Mouse (Mus musculus) cortical plate, adult 2 months (tissue): ENCODE data around the gene Arhgef7.

ENCODE experiments used
- CTCF ChIP-seq: fragments of 200-500 bp; IDR thresholded peaks from 2 replicates; pipeline ENCODE4 v1.5.1; 2011; ENCODE audit warnings: mild to moderate bottlenecking, control low read depth, low read length; ENCODE audit not compliant: insufficient read depth; ENCODE audit errors: extremely low read depth
- POLR2A ChIP-seq: fragments of 200-500 bp; IDR thresholded peaks from 2 replicates; pipeline ENCODE4 v1.6.1; 2011; ENCODE audit warnings: mild to moderate bottlenecking, low read length, control low read depth; ENCODE audit not compliant: insufficient read depth; ENCODE audit errors: extremely low read depth

- no peak for TF ChIP-seq CTCF
- no peak for TF ChIP-seq POLR2A
Observed at GRCm38 (mm10) chr8:11708815-11709214, 18.7 kb upstream of the Arhgef7 start.
